Mouse (Mus musculus) kidney, embryonic 14.5 days (tissue): ENCODE data around the gene Pafah2. TPM values are rescaled to one million over a fixed set of nuclear protein-coding genes. Genes with fewer than 3 reads are reported as not detected.
"Not testable (repeated sequence)": the region's sequence is repeated elsewhere in the genome, so short reads cannot be mapped to it uniquely, and the experiment has no call there.

Experiments used
- ATAC-seq: fragments of 200-750 bp; cut with Nextera tagmentation; 2 replicates; pipeline ENCODE4 v1.8.0; 2017; ENCODE audit warnings: moderate number of reproducible peaks, mild to moderate bottlenecking, moderate TSS enrichment, moderate library complexity; ENCODE audit not compliant: low FRiP score, low TSS enrichment
- H3K27ac ChIP-seq: fragments of 300-500 bp; sonication (generic); 2 replicates; pipeline ENCODE4 v1.5.1; 2014; ENCODE audit warnings: low read depth, mild to moderate bottlenecking, low read length, moderate library complexity, mixed read lengths
- H3K27me3 ChIP-seq: fragments of 300-500 bp; sonication (generic); 2 replicates; pipeline ENCODE4 v1.6.1; 2014; ENCODE audit warnings: mild to moderate bottlenecking, low read length; ENCODE audit not compliant: control insufficient read depth, insufficient read depth
- H3K36me3 ChIP-seq: fragments of 300-500 bp; sonication (generic); 2 replicates; pipeline ENCODE4 v1.6.1; 2014; ENCODE audit warnings: low read length, mixed read lengths; ENCODE audit not compliant: control insufficient read depth, insufficient read depth
- H3K4me1 ChIP-seq: fragments of 300-500 bp; sonication (generic); 2 replicates; pipeline ENCODE4 v1.6.1; 2014; ENCODE audit warnings: low read length, mixed read lengths; ENCODE audit not compliant: control insufficient read depth, insufficient read depth
- H3K4me2 ChIP-seq: fragments of 300-500 bp; sonication (generic); replicated peaks from 2 replicates; pipeline ENCODE4 v1.6.1; 2014; ENCODE audit warnings: low read depth, mild to moderate bottlenecking, low read length
- H3K4me3 ChIP-seq: fragments of 300-500 bp; sonication (generic); 2 replicates; pipeline ENCODE4 v1.5.1; 2014; ENCODE audit warnings: mild to moderate bottlenecking, low read length
- H3K9ac ChIP-seq: fragments of 300-500 bp; sonication (generic); 2 replicates; pipeline ENCODE4 v1.6.1; 2014; ENCODE audit warnings: low read depth, mild to moderate bottlenecking, low read length, moderate library complexity
- H3K9me3 ChIP-seq: fragments of 300-500 bp; sonication (generic); 2 replicates; pipeline ENCODE4 v1.6.1; 2016; ENCODE audit warnings: low read length; ENCODE audit not compliant: control insufficient read depth
- WGBS: fragments of 180-500 bp; shearing (Covaris S2); extraction: QIAGEN DNeasy Blood & Tissue Kit; methylation state at CpG from one replicate; pipeline ENCODE4 v1.1.7; 2014; 5-methylcytosine and 5-hydroxymethylcytosine counted together
- polyA plus RNA-seq: library from polyadenylated mRNA; unstranded; fragments of >200 nt; fragmentation: Nextera tagmentation; extraction: Ambion mirVana; gene quantifications from 2 replicates; pipeline ENCODE4 v1.2.1, GENCODE M21; 2014

Pafah2 gene
- polyA plus RNA-seq, 1 experiment from 2014 or later, result 12.3 TPM

DNA sequence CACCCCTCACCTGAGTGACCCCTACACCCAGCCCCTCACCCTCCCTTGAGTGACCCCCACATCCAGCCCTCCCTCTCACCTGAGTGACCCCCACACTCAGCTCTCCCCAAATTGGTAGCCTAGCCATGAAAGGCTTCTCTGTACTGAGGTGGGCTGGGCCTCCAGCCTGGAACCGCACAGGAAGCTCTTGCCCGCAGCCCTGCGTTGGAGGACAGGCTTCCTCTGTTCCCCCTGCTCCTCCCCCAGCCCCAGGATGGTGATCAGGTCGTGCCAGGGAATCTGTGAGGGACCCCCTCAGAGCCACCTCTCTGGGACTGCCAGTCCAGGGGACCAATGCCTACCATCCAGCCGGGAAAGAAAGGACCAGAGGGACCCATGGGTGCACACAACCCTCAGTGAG lies 30.8 kb upstream of the Pafah2 start:
- peaks cover 2% of the 10 kb centered on the region; the same call in 1 of the 2 replicates for H3K4me1 ChIP-seq
- no peak overlapping the region for H3K4me3 ChIP-seq
- ATAC-seq, result no peak
- no peaks in the 10 kb centered on the region for H3K9me3 ChIP-seq
- no peaks in the 10 kb centered on the region for H3K36me3 ChIP-seq
- no peak overlapping the region for H3K9ac ChIP-seq
- no peak overlapping the region for H3K4me2 ChIP-seq
- 33% methylated on average over 5 of the region's 5 CpGs for WGBS
- H3K27me3 ChIP-seq, result peaks cover 14% of the 10 kb centered on the region
- H3K27ac ChIP-seq, result no peak overlapping the region

GRCm38 (mm10) chr4:134370649-134371221 lies 25.4 kb upstream of the Pafah2 start:
- Histone ChIP-seq H3K4me1 (peaks cover 20% of the 10 kb centered on the region), H3K9ac (no peak overlapping the region), H3K4me2 (peak overlapping the region; percentile 92), H3K9me3 (no peaks in the 10 kb centered on the region), H3K27ac (no peak overlapping the region), H3K4me3 (peak overlapping the region; percentile 48), H3K27me3 (peaks cover 34% of the 10 kb centered on the region), H3K36me3 (no peaks in the 10 kb centered on the region)
- WGBS, result 2% methylated on average over 18 of the region's 18 CpGs
- ATAC-seq, result peak; percentile 44

- peaks cover 34% of the 10 kb centered on the region for H3K27me3 ChIP-seq
- H3K9me3 ChIP-seq, result no peaks in the 10 kb centered on the region
- H3K36me3 ChIP-seq, result no peaks in the 10 kb centered on the region
- H3K9ac ChIP-seq, result no peak overlapping the region
- H3K27ac ChIP-seq, result no peak overlapping the region
- under 1% methylated on average over 17 of the region's 17 CpGs for WGBS
- no peak; the same call in 1 of the 2 replicates for ATAC-seq
- peak overlapping the region; percentile 92 for H3K4me2 ChIP-seq
- H3K4me3 ChIP-seq, result peak overlapping the region; percentile 48
- H3K4me1 ChIP-seq, result peaks cover 20% of the 10 kb centered on the region
Measured at GRCm38 (mm10) chr4:134371316-134371855, 24.7 kb upstream of the Pafah2 start.

DNA sequence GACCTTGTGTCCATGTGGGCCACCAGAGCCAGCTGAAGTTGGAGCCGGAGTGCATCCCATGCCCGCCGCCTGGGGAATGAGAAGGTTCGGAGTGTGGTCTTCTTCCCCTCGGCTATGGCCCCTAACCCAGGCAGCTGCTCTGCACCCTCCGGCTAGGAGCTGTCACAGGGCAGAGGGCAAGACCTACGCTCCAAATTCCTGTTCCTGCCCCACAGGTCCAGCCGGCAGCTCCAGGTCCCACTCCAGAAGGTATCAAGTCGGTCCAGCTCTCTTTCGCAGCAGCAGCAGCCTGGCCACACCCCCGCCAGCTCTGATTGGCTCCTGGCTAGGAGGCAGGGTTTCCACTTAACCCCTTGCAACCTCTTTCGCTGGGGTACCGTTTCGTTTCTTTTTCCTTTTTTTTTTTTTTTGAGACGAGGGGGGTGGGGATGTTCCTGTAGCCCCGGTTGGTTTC lies 23.8 kb upstream of the Pafah2 start:
- Histone ChIP-seq H3K36me3 (no peaks in the 10 kb centered on the region), H3K4me2 (peak overlapping the region; percentile 92), H3K27me3 (peaks cover 34% of the 10 kb centered on the region), H3K4me3 (peak overlapping the region; percentile 48), H3K27ac (no peak overlapping the region), H3K9me3 (no peaks in the 10 kb centered on the region), H3K4me1 (peaks cover 20% of the 10 kb centered on the region), H3K9ac (peak overlapping the region; percentile 42; the same call in 1 of the 2 replicates)
- ATAC-seq, result peak; percentile 79
- 1% methylated on average over 16 of the region's 16 CpGs for WGBS

DNA sequence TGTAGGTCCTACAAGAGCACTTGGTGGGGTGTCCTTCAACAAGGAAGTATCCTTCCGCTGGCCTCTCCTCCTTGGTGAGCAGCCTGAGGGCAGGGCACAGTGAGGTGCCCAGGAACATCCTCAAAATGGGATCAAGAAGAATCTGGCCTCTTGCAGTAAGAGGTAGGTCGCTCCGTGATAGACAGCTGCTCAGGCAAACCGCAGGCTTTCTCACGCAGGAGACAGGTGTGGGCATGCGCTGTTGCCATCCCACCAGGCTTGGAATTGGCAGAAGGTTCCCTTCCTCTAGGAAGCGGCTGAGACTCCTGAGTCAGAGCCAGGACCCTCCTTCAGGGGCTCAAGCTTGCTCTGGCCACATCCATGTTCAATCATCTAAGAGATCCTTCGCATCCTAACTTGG lies 22.8 kb upstream of the Pafah2 start:
- no peak overlapping the region for H3K9ac ChIP-seq
- WGBS, result 88% methylated on average over 8 of the region's 8 CpGs
- peaks cover 33% of the 10 kb centered on the region for H3K27me3 ChIP-seq
- no peak for ATAC-seq
- peaks cover 20% of the 10 kb centered on the region for H3K4me1 ChIP-seq
- H3K36me3 ChIP-seq, result no peaks in the 10 kb centered on the region
- H3K4me3 ChIP-seq, result no peak overlapping the region
- no peaks in the 10 kb centered on the region for H3K9me3 ChIP-seq
- H3K27ac ChIP-seq, result no peak overlapping the region
- no peak overlapping the region for H3K4me2 ChIP-seq

DNA sequence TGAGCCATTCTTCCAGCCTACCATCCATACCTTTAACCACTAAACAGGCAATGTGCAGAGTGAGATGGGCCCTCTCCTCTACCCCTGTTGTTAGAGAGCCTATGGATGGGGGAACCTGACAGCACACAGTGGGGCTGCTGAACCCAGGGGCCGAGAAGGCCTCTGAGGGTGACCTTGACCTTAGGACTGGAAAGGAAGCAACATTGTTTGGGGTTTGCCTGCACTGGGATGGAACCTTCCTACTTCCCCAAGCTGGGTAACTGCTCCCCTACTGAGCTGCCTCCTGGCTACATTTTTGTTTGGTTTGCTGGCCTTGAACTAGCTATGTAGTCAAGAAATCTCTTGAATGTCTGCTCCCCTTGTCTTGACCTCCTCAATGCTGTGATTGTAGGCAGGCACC lies 21.8 kb upstream of the Pafah2 start:
- Histone ChIP-seq H3K36me3 (no peaks in the 10 kb centered on the region), H3K4me2 (no peak overlapping the region), H3K4me3 (no peak overlapping the region), H3K4me1 (peaks cover 20% of the 10 kb centered on the region), H3K9me3 (no peaks in the 10 kb centered on the region), H3K27ac (no peak overlapping the region), H3K27me3 (peaks cover 27% of the 10 kb centered on the region), H3K9ac (no peak overlapping the region)
- WGBS, result 50% methylated on average over 1 of the region's 1 CpGs
- ATAC-seq, result no peak

GRCm38 (mm10) chr4:134378089-134378615 lies 18.0 kb upstream of the Pafah2 start:
- no peak overlapping the region for H3K9ac ChIP-seq
- WGBS, result 34% methylated on average over 10 of the region's 10 CpGs
- no peaks in the 10 kb centered on the region for H3K4me1 ChIP-seq
- no peak for ATAC-seq
- no peaks in the 10 kb centered on the region for H3K27me3 ChIP-seq
- no peaks in the 10 kb centered on the region for H3K36me3 ChIP-seq
- H3K4me2 ChIP-seq, result no peak overlapping the region
- no peak overlapping the region for H3K4me3 ChIP-seq
- H3K27ac ChIP-seq, result no peak overlapping the region
- H3K9me3 ChIP-seq, result no peaks in the 10 kb centered on the region

DNA sequence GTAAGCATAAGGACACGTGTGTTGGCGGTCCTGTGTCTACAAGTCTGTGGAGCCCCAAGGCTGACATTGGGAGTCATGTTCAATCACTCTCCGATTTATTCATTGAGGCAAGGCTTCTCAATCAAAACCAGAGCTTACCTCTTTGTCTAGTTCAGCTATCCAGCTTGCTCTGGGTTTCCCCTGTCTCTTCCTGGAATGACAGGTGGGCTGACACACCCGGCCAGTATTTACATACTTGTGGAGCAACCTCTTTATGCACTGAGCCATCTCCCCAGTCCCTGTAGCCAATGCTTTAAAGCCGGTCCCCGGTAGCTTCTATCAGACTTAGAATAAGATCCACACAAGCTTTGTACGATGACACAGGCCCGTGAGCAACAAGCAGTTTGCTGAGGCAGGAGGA lies 16.6 kb upstream of the Pafah2 start:
- H3K9ac ChIP-seq, result no peak overlapping the region
- H3K27me3 ChIP-seq, result no peaks in the 10 kb centered on the region
- no peak for ATAC-seq
- no peaks in the 10 kb centered on the region for H3K9me3 ChIP-seq
- no peak overlapping the region for H3K27ac ChIP-seq
- H3K4me1 ChIP-seq, result no peaks in the 10 kb centered on the region
- no peak overlapping the region for H3K4me2 ChIP-seq
- WGBS, result 86% methylated on average over 8 of the region's 8 CpGs
- H3K4me3 ChIP-seq, result no peak overlapping the region
- no peaks in the 10 kb centered on the region for H3K36me3 ChIP-seq

GRCm38 (mm10) chr4:134383750-134384149 lies 12.4 kb upstream of the Pafah2 start, which contains the start of gene Extl1:
Extl1 (minus strand) TSS chr4:134383850.
- H3K9me3 ChIP-seq, H3K4me2 ChIP-seq, H3K36me3 ChIP-seq, H3K27me3 ChIP-seq, H3K9ac ChIP-seq, ATAC-seq, H3K27ac ChIP-seq, H3K4me3 ChIP-seq, H3K4me1 ChIP-seq: not testable (repeated sequence)
- 92% methylated on average over 2 of the region's 6 CpGs for WGBS
